Mouse (Mus musculus): ENCODE data around the gene Utrn.

GRCm38 (mm10) chr10:12583473-12583872, 285.7 kb downstream of the Utrn start:
- TF ChIP-seq CTCF (IDR thresholded peaks at IDR 0.05; ENCODE audit: low read depth) (no peak), EP300 (IDR thresholded peaks at IDR 0.05; ENCODE audit: low read depth) (no peak)
